Mouse (Mus musculus): ENCODE measurements at regions not wholly inside any gene's neighbourhood (a gene's known extent, or its start where the extent isn't known, plus 50 kb on each side); places are given as distances from the start of the nearest gene placed in this dataset.

DNA sequence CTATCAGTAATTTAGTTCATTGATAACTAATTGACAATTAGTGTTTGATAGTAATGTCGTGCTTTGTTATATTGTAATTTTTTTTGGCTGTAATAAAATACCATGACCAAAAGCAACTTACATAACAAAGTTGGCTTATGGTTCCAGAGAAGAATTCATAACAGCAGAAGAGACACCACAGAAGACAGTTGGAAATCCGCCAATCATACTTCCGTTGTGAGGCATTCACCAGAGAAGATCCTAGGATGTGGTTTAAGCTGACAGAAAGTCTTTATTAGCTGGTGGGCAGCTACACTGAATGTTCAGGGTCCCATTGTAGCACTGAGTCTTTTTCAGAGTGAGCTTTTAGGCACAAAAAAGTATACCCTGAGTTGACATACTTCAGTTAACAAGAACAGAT lies 109.9 kb downstream of the Sec23a start:
- no peak for DNase-seq (ENCODE audit: low read depth, low spot score)

GRCm38 (mm10) chr12:58875808-58876207 lies 136.0 kb downstream of the Sec23a start:
- DNase-seq (ENCODE audit: low read depth, low spot score), result no peak

- no peak for DNase-seq (ENCODE audit: low read depth, low spot score)
Observed at GRCm38 (mm10) chr12:58872465-58872864, 139.4 kb downstream of the Sec23a start.

- DNase-seq (ENCODE audit: low read depth, low spot score), result no peak
Observed at GRCm38 (mm10) chr12:58856498-58856897, 155.3 kb downstream of the Sec23a start.

DNA sequence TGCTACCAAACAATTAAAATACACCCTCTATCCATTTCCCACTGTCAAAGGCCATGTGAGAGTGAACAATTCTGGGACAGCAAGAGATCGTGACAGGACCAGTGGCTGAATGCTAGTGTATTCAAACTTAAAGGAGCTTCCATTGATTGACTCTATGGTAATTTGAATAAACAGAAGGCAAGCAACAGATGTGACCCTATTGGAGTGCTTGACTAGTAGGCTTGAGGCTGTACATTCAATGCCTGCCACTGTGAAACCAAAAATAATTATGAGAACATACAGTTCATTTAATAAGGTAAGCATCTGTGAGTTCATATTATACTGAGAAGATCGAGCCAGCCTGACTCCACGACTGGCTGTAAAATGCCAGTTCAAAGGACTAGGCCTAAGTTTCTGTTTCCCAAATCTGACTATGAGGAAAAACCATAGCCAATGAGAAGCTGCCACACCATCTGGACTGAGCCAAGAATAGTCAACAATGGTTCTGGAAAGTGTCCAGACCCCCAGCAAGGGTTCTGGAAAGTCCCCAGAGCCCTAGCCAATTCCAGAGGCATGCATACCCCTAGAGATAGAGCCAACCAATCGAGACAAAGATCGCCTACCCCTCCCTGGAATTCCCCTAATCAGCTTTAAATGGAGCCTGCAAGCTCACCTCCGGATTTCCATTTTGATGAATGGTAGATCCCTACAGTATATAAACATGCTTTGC lies 160.0 kb downstream of the Sec23a start:
- no peak for DNase-seq (ENCODE audit: low read depth, low spot score)

DNA sequence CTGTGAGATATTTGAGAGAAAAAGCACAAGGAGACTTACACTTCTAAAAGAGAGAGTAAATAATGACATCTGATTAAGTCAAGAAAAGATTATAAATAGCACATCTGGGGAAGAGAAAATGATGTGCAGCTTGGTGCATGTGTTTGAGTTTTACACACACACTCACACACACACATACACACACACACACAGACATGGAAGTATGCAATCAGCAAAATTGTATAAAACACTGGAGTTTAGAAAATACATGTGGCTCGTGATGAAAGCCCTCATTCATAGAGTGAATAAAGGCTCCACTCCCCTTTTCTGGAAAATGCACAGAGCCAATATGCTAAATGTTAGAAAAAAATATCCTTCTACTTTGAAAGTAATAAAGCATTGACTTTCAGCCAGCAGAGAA lies 182.2 kb downstream of the Sec23a start:
- no peak for DNase-seq (ENCODE audit: low read depth, low spot score)

DNA sequence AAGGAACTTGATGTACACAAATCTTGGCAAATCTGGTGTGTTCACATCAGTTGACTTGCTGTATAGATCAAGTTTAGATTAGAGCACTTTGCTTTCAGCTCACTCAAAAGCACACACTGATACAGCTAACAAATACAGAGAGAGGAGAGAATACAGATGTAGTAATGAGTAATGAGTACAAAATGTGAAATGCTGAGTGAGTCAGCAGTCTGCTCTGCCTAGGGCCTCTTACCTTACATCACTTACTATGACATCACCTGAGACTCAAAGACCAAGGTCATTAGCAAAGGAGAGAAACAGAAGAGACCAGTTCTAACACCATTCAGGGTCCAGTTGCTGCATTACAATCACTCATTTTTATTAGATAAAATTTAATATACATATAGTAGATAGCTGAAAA lies 184.0 kb downstream of the Sec23a start:
- no peak for DNase-seq (ENCODE audit: low read depth, low spot score)

DNA sequence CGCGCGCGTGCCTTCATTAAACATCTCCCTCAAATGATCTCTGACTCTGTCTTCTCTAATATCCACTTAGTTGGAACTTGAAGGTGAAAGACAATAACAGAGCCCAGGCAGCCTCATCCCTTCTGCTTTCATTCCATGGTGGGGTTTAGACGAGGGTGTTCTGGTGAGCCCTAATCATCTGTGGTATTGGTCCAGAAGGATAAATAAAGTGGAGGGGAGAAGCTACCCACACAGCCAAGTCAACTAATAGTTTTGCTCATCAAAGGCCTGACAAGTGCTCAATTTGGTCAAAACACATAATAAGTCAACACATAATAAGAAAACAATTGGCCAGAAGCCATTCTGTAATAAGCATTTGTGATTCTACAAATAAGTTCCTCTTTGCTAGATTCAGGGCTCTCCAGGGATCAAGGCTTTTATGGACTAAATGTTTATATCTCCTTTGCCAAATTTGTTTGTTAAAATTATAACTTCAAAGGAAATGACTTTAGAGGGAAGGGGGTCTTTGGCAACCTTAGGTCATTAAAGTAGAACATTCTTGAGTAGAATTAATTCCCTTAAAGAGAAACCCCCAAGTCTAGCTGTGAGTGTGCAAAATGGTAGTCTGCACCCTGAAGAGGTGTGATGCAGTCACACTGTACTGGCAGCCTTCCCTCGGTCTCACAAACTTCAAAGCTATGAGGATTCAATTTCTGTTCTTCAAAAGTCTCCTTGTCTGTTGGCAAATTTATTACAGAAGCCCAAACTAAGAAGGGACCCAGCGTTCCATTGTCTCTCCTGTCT lies 186.5 kb downstream of the Sec23a start:
- no peak for DNase-seq (ENCODE audit: low read depth, low spot score)

GRCm38 (mm10) chr12:58822971-58823370 lies 188.8 kb downstream of the Sec23a start:
- DNase-seq (ENCODE audit: low read depth, low spot score), result no peak

DNA sequence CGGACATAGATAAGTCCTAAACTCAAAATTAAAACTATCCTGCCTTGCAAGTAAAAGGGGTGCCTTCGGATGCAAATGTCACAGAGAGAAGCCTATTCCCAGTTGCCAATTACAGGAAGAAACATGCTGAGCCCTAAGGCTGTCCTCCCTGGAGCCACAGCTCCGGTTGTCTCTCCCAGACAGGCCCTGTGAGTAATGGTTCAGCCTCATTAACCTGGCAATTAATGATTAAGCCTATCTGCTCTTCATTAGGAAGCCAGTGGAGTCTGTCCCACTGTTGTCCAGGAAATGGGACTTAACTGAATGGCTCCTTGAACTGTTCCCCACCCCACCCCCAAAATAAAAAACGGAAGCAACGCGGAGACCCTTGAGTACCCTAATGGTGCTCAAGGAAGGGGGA lies 207.7 kb downstream of the Sec23a start:
- DNase-seq (ENCODE audit: low read depth, low spot score), result no peak

DNA sequence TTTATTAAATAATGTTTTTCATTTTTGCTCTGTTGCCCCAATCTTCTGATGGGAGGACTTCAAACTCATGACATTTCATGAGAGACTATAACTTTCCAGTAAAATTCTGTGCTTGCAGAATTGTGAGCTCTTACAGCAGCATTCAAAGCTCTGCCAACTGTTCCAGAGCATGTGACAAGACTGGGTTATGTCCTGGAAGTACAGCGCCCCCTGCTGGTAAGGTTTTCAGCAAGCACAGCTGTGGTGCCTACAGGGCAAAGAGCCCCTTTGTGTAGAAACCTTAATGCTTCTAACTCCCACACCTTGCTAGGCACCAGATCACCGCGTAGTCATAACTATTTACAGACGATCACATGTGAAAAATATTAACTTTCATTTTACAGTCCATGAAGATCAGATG lies 209.4 kb downstream of the Sec23a start:
- peak; percentile 49 for DNase-seq (ENCODE audit: low read depth, low spot score)

Data from CD4-positive, CD25-positive, alpha-beta regulatory T cell, adult 2 months (primary cell).